Mouse (Mus musculus) midbrain, embryonic 10.5 days (tissue): ENCODE results near the gene Foxp2. TPM values are rescaled to one million over a fixed set of nuclear protein-coding genes. Genes with fewer than 3 reads are reported as not detected.

Source experiments
- DNase-seq: peaks from one replicate; pipeline ENCODE4 v3.0.0-alpha.2; 2017; ENCODE audit warnings: low spot score
- H3K27ac ChIP-seq: fragments of 300-500 bp; sonication (generic); replicated peaks from 2 replicates; pipeline ENCODE4 v1.5.1; 2016; ENCODE audit warnings: mild to moderate bottlenecking
- H3K27me3 ChIP-seq: fragments of 300-500 bp; sonication (generic); 2 replicates; pipeline ENCODE4 v1.6.1; 2016; ENCODE audit warnings: low read depth, mild to moderate bottlenecking; ENCODE audit not compliant: poor library complexity, severe bottlenecking
- H3K36me3 ChIP-seq: fragments of 300-500 bp; sonication (generic); 2 replicates; pipeline ENCODE4 v1.6.1; 2016; ENCODE audit warnings: mild to moderate bottlenecking, moderate library complexity
- H3K4me1 ChIP-seq: fragments of 300-500 bp; sonication (generic); 2 replicates; pipeline ENCODE4 v1.6.1; 2016
- H3K4me3 ChIP-seq: fragments of 300-500 bp; sonication (generic); 2 replicates; pipeline ENCODE4 v1.5.1; 2016; ENCODE audit warnings: mild to moderate bottlenecking, moderate library complexity
- H3K9me3 ChIP-seq: fragments of 300-500 bp; sonication (generic); replicated peaks from 2 replicates; pipeline ENCODE4 v1.6.1; 2016; ENCODE audit warnings: mild to moderate bottlenecking
- WGBS: fragments of 180-500 bp; shearing (Covaris S2); methylation state at CpG from one replicate; pipeline ENCODE4 v1.1.7; 2016; 5-methylcytosine and 5-hydroxymethylcytosine counted together
- microRNA-seq: library from miRNA; unstranded; fragments of <30 nt; microRNA quantifications from one replicate; pipeline ENCODE4, GENCODE M21; 2017
- polyA plus RNA-seq: library from polyadenylated mRNA; unstranded; fragments of >200 nt; fragmentation: Nextera tagmentation; extraction: Ambion mirVana; gene quantifications from 2 replicates; pipeline ENCODE4 v1.2.1, GENCODE M21; 2016

Foxp2 gene
- polyA plus RNA-seq, 1 experiment from 2014 or later, result 35.9 TPM

- 0 out of 2 replicates have a peak, but pooled peaks cover 3% of the 10 kb centered on the region for H3K36me3 ChIP-seq
- DNase-seq, result no peak
- no peak overlapping the region for H3K27ac ChIP-seq
- H3K9me3 ChIP-seq, result no peaks in the 10 kb centered on the region
- 0 out of 2 replicates have a peak, but pooled peaks cover 2% of the 10 kb centered on the region for H3K27me3 ChIP-seq
- no peak overlapping the region for H3K4me3 ChIP-seq
- H3K4me1 ChIP-seq, result peaks cover 44% of the 10 kb centered on the region
- 45% methylated on average over 4 of the region's 4 CpGs for WGBS
Measured at GRCm38 (mm10) chr6:15415099-15415498, 514.0 kb downstream of the Foxp2 start.

GRCm38 (mm10) chr6:15459701-15460100, 558.6 kb downstream of the Foxp2 start:
- H3K9me3 ChIP-seq, result no peaks in the 10 kb centered on the region
- 93% methylated on average over 2 of the region's 2 CpGs for WGBS
- no peaks in the 10 kb centered on the region for H3K27me3 ChIP-seq
- DNase-seq, result no peak
- H3K4me3 ChIP-seq, result no peak overlapping the region
- no peak overlapping the region for H3K27ac ChIP-seq
- H3K36me3 ChIP-seq, result no peaks in the 10 kb centered on the region
- H3K4me1 ChIP-seq, result no peaks in the 10 kb centered on the region

- WGBS, result 88% methylated on average over 2 of the region's 2 CpGs
- Histone ChIP-seq H3K27ac (no peak overlapping the region), H3K9me3 (no peaks in the 10 kb centered on the region), H3K4me3 (no peak overlapping the region), H3K27me3 (no peaks in the 10 kb centered on the region), H3K4me1 (peaks cover 7% of the 10 kb centered on the region; the same call in 1 of the 2 replicates), H3K36me3 (no peaks in the 10 kb centered on the region)
- DNase-seq, result no peak
Measured at GRCm38 (mm10) chr6:15463390-15463789, 562.2 kb downstream of the Foxp2 start.

GRCm38 (mm10) chr6:15465471-15465870, 564.3 kb downstream of the Foxp2 start:
- Histone ChIP-seq H3K36me3 (no peaks in the 10 kb centered on the region), H3K27me3 (no peaks in the 10 kb centered on the region), H3K4me1 (peaks cover 7% of the 10 kb centered on the region; the same call in 1 of the 2 replicates), H3K4me3 (no peak overlapping the region), H3K27ac (no peak overlapping the region), H3K9me3 (no peaks in the 10 kb centered on the region)
- no peak for DNase-seq
- 75% methylated on average over 3 of the region's 3 CpGs for WGBS

- 47% methylated on average over 1 of the region's 1 CpGs for WGBS
- Histone ChIP-seq H3K4me3 (no peak overlapping the region), H3K27ac (no peak overlapping the region), H3K36me3 (no peaks in the 10 kb centered on the region), H3K4me1 (peaks cover 7% of the 10 kb centered on the region; the same call in 1 of the 2 replicates), H3K27me3 (no peaks in the 10 kb centered on the region), H3K9me3 (no peaks in the 10 kb centered on the region)
- DNase-seq, result no peak
Measured at GRCm38 (mm10) chr6:15466634-15467033, 565.5 kb downstream of the Foxp2 start.

- 88% methylated on average over 2 of the region's 2 CpGs for WGBS
- DNase-seq, result no peak
- H3K27ac ChIP-seq, result no peak overlapping the region
Measured at GRCm38 (mm10) chr6:15486909-15487308, 585.8 kb downstream of the Foxp2 start.

More at GRCm38 (mm10) chr6:15486909-15487308, 585.8 kb downstream of the Foxp2 start:
- no peaks in the 10 kb centered on the region for H3K27me3 ChIP-seq
- H3K36me3 ChIP-seq, result no peaks in the 10 kb centered on the region
- no peaks in the 10 kb centered on the region for H3K4me1 ChIP-seq
- H3K4me3 ChIP-seq, result no peak overlapping the region
- H3K9me3 ChIP-seq, result no peaks in the 10 kb centered on the region

Small RNA genes lying within 50 kb of the gene (microRNA-seq; reads per million reads assigned to microRNA genes)
- gene Gm25470, result not detected

Other genes with a start within 250 kb of the Foxp2 start
- 0.01 TPM in 1 of 2 replicates, not detected in the other for gene Ppp1r3a, start 146.1 kb upstream of the Foxp2 start, polyA plus RNA-seq